In genomic region chr11:43926163-43926562, GRCm38 (mm10) we compare ENCODE assay signal across 20 mouse cellular contexts. TPM values are rescaled to one million over a fixed set of nuclear protein-coding genes. Genes with fewer than 3 reads are reported as not detected.
A peak's percentile ranks its signal among the peaks of the same experiment; 100 is the strongest.
DNase-seq lines count a peak whose midpoint lies in the region; ATAC-seq and TF ChIP-seq lines count a peak whose summit lies in the region.
"Had no signal": no experiment of that assay in that cellular context is flagged by ENCODE, and none has a peak within 500 bp of the region (broad histone marks: within the 10 kb centered on the region; RNA-seq: fewer than 3 reads in every experiment).

No protein-coding gene starts in this region.

- H3K4me3 ChIP-seq in heart, embryonic 16.5 days (ENCODE audit: low read length): no peak overlapping the region
- H3K4me3 ChIP-seq in heart, embryonic 12.5 days: no peak overlapping the region
- H3K4me3 ChIP-seq in C2C12 (ENCODE audit: insufficient read depth, poor library complexity, severe bottlenecking): no peak overlapping the region
- H3K4me3 ChIP-seq: embryonic facial prominence, embryonic 12.5 days; erythroblast, embryonic 14.5 days; forebrain, embryonic 15.5 days; neural tube, embryonic 13.5 days had no signal

- H3ac ChIP-seq in C2C12 (ENCODE audit: control insufficient read depth, insufficient read length, low read depth): no peak overlapping the region

- no peak overlapping the region for H3K27ac ChIP-seq in heart, embryonic 16.5 days (ENCODE audit: low read length)
- no peak overlapping the region for H3K27ac ChIP-seq in heart, embryonic 12.5 days (ENCODE audit: poor library complexity, severe bottlenecking)
- H3K27ac ChIP-seq: embryonic facial prominence, embryonic 12.5 days; forebrain, embryonic 15.5 days; neural tube, embryonic 13.5 days; stomach, postnatal 0 days had no signal

- POLR2A ChIA-PET in Patski (lab: Charles Lee): interaction anchor here (1.0 kb wide), 1 partner anchor 10 kb away, joined by 3 read pairs; no protein-coding TSS in a partner anchor

- no peaks in the 10 kb centered on the region for H3K27me3 ChIP-seq in heart, embryonic 16.5 days (ENCODE audit: control insufficient read depth, insufficient read depth, low read length)
- H3K27me3 ChIP-seq in heart, embryonic 12.5 days (replicated peaks): no peaks in the 10 kb centered on the region
- H3K27me3 ChIP-seq in C2C12 (ENCODE audit: control insufficient read depth, insufficient read depth, insufficient read length): no peaks in the 10 kb centered on the region
- no peaks in the 10 kb centered on the region for H3K27me3 ChIP-seq in Patski
- H3K27me3 ChIP-seq: embryonic facial prominence, embryonic 12.5 days; forebrain, embryonic 15.5 days; neural tube, embryonic 13.5 days had no signal

- no peaks in the 10 kb centered on the region for H3K79me3 ChIP-seq in C2C12 (ENCODE audit: low read depth)

- 61% methylated on average over 6 of the region's 6 CpGs for WGBS in heart, embryonic 16.5 days
- WGBS in heart, embryonic 12.5 days: 58% methylated on average over 6 of the region's 6 CpGs

- ATAC-seq in heart, embryonic 16.5 days (replicated peaks; ENCODE audit: extremely low read depth, insufficient read depth, low FRiP score): 0 out of 2 replicates have a peak, but pooled peaks have one; percentile 57
- ATAC-seq in heart, embryonic 12.5 days (ENCODE audit: insufficient number of reproducible peaks, low FRiP score): no peak
- peak; percentile 28 for ATAC-seq in Patski
- ATAC-seq: forebrain, embryonic 15.5 days; lung, postnatal 0 days had no signal

- no peak for TF ChIP-seq CTCF in C2C12 (IDR thresholded peaks at IDR 0.05; ENCODE audit: control insufficient read depth, insufficient read depth, insufficient read length)
- no peak for TF ChIP-seq CTCF in Patski (IDR thresholded peaks at IDR 0.05)

- no peaks in the 10 kb centered on the region for H3K79me2 ChIP-seq in C2C12 (ENCODE audit: control insufficient read depth, insufficient read depth)

- peaks cover 13% of the 10 kb centered on the region; the same call in 1 of the 2 replicates for H3K4me1 ChIP-seq in heart, embryonic 16.5 days (ENCODE audit: control insufficient read depth, insufficient read depth, low read length)
- H3K4me1 ChIP-seq in heart, embryonic 12.5 days (replicated peaks): peaks cover 14% of the 10 kb centered on the region
- H3K4me1 ChIP-seq: embryonic facial prominence, embryonic 12.5 days had no signal

- no peak overlapping the region for H3K4me2 ChIP-seq in heart, embryonic 16.5 days (ENCODE audit: low read depth, low read length)
- no peak overlapping the region for H3K4me2 ChIP-seq in heart, embryonic 12.5 days
- H3K4me2 ChIP-seq: embryonic facial prominence, embryonic 12.5 days; forebrain, embryonic 15.5 days; neural tube, embryonic 13.5 days had no signal

- H3K9ac ChIP-seq in heart, embryonic 16.5 days (ENCODE audit: low read length): no peak overlapping the region
- H3K9ac ChIP-seq in heart, embryonic 12.5 days: no peak overlapping the region
- H3K9ac ChIP-seq: embryonic facial prominence, embryonic 12.5 days; forebrain, embryonic 15.5 days; neural tube, embryonic 13.5 days had no signal

- no peaks in the 10 kb centered on the region for H3K36me3 ChIP-seq in heart, embryonic 16.5 days (ENCODE audit: control insufficient read depth, insufficient read depth)
- H3K36me3 ChIP-seq in heart, embryonic 12.5 days: no peaks in the 10 kb centered on the region
- no peaks in the 10 kb centered on the region for H3K36me3 ChIP-seq in C2C12 (ENCODE audit: control insufficient read depth, insufficient read depth)
- H3K36me3 ChIP-seq: embryonic facial prominence, embryonic 12.5 days; forebrain, embryonic 15.5 days; G1E; neural tube, embryonic 13.5 days had no signal

- H3K9me3 ChIP-seq in heart, embryonic 16.5 days (replicated peaks; ENCODE audit: control insufficient read depth, low read length): no peaks in the 10 kb centered on the region
- H3K9me3 ChIP-seq in heart, embryonic 12.5 days (replicated peaks): no peaks in the 10 kb centered on the region
- H3K9me3 ChIP-seq: embryonic facial prominence, embryonic 12.5 days; forebrain, embryonic 15.5 days; G1E; neural tube, embryonic 13.5 days had no signal

- CTCF ChIA-PET in Patski (lab: Charles Lee): interaction anchor here (0.7 to 1.9 kb wide), 3 partner anchors 15 to 405 kb away, joined by 3 to 4 read pairs (median 4); no protein-coding TSS in a partner anchor

- in situ Hi-C loops in Patski (cut with MboI; ENCODE audit: low pct_unique_long_range_greater_than_20kb): loop anchor here (10.0 kb wide), 1 partner anchor 399 kb away; no protein-coding TSS in a partner anchor

- no peak for DNase-seq in Patski (ENCODE audit: low read depth, low spot score)
- DNase-seq in retina, embryonic 14.5 days (ENCODE audit: low spot score): peak; percentile 23
- no peak for DNase-seq in left cerebral cortex, postnatal 14 days (ENCODE audit: low spot score in 2 of 2)
- DNase-seq in neural tube, embryonic 10.5 days (ENCODE audit: extremely low spot score, low spot score): no peak
- DNase-seq: adrenal gland, adult 8-10 months; cerebellum, adult 9-11 months; kidney, adult 11 months; right cerebral cortex, postnatal 14 days had no signal

- intact Hi-C loops in left cerebral cortex, postnatal 14 days (cut with DNase I): no loop called here

TF ChIP-seq in C2C12, 6 proteins besides CTCF, POLR2A, EP300 and RAD21:
- TF ChIP-seq USF1 (IDR thresholded peaks at IDR 0.05; ENCODE audit: low read depth): no peak
- TF ChIP-seq MYOD1 (IDR thresholded peaks at IDR 0.05; ENCODE audit: control insufficient read depth, insufficient read length, low read depth): peak; percentile 71
- peak; percentile 83 for TF ChIP-seq CEBPB (IDR thresholded peaks at IDR 0.05; ENCODE audit: low read depth)
- no peak for TF ChIP-seq FOSL1 (IDR thresholded peaks at IDR 0.05; ENCODE audit: insufficient read depth, low read length, poor library complexity, severe bottlenecking)

RNA-seq across cellular contexts. Expression of gene Adra1b, which starts 25.2 kb away (rescaled TPM):
- polyA plus RNA-seq in heart, embryonic 16.5 days (2015; fragmentation: Nextera tagmentation; extraction: Ambion mirVana): 6.0 and 8.0 TPM in 2 replicates
- 6.1 and 6.2 TPM in 2 replicates for polyA plus RNA-seq in heart, embryonic 12.5 days (2016; fragmentation: Nextera tagmentation; extraction: Ambion mirVana)
- polyA plus RNA-seq in C2C12 (2012; fragmentation: generic; extraction: Trizol): 2.7 TPM
- polyA plus RNA-seq in Patski (2021): 3.7 TPM
- 10 to 100 TPM; 21.7 to 27.9 TPM for total RNA-seq in left cerebral cortex, postnatal 14 days (2021)
- total RNA-seq: megakaryocyte progenitor cell, adult 5-6 weeks; monocyte, adult 5-6 weeks had no signal
- polyA plus RNA-seq: erythroblast, embryonic 14.5 days; G1E had no signal
